Mouse (Mus musculus): ENCODE measurements around the gene Rbp2. TPM values are rescaled to one million over a fixed set of nuclear protein-coding genes. Genes with fewer than 3 reads are reported as not detected.

Rbp2 gene
- polyA plus RNA-seq (2012; fragmentation: generic; extraction: Trizol): under 1 TPM; 0.20 to 0.61 TPM

DNA sequence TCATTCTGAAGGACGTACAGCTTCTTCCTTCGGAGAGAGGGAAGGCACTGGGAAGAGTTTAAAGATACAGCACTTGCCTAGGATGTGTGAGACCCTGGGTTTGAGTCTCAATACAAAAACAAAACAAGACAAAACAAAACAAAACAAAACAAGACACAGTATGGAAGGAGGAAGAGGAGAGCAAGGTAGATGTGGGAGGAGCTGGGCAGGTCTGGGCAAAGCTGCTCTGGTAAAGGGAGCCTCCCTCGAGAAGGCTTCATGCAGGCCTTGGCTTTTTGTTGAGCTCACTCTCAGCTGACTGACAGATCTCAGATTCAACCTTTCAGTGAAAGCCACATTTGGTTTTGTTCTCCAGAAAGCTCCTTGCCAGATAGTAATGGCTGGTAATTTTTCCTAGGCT is at the start of gene Rbp2:
Gene Rbp2 (plus strand): TSS at position 301 of the 400 bp plus-strand sequence.

Other genes with a start within 250 kb of the Rbp2 start
- not detected for gene Nmnat3, start 198.7 kb upstream of the Rbp2 start, polyA plus RNA-seq (2012; fragmentation: generic; extraction: Trizol)
- gene Rbp1, start 63.2 kb upstream of the Rbp2 start, polyA plus RNA-seq (2012; fragmentation: generic; extraction: Trizol): under 1 TPM; 0.08 to 0.33 TPM
- 10 to 100 TPM; 13.6 to 84.0 TPM for gene Copb2, start 77.6 kb downstream of the Rbp2 start, polyA plus RNA-seq (2012; fragmentation: generic; extraction: Trizol)
- 10 to 100 TPM in 1 of 2 experiments, 1 to 10 TPM in 1; 2.2 to 14.5 TPM for gene Mrps22, start 115.5 kb downstream of the Rbp2 start, polyA plus RNA-seq (2012; fragmentation: generic; extraction: Trizol)